Mouse (Mus musculus) stomach, postnatal 0 days (tissue): ENCODE results near the gene Hdac7.

Experiments
- CTCF ChIP-seq: IDR thresholded peaks from 2 replicates; pipeline ENCODE4 v1.5.1; 2016; ENCODE audit warnings: antibody characterized with exemption, low read depth, mild to moderate bottlenecking, moderate library complexity
- EP300 ChIP-seq: optimal IDR thresholded peaks from 2 replicates; pipeline ENCODE3; 2016; ENCODE audit warnings: antibody characterized with exemption

GRCm38 (mm10) chr15:97747486-97747885 lies 96.8 kb downstream of the Hdac7 start:
- TF ChIP-seq CTCF = no peak
- TF ChIP-seq EP300 = no peak
